Mouse (Mus musculus): ENCODE data around the gene Gm36028.

DNA sequence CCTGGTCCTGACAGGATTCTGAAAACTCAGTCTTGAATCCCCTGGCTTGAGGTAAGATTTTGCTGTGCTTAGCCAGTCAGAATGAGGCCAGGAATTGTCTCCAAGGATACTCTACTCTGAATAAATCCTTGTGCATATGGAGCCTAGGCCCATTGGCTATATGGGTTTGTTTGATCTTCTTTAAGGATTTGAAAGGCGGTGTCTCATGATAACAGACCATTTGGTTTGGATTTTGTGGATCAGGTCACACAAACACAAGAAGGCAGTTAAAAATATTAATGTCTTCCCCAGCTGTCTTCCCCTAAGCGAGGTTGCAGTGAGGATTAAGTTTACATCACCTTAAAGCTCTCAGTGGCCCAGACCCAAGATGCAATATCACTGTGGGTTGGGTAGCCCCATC lies 18.5 kb downstream of the Gm36028 start:
- TF ChIP-seq CTCF (IDR thresholded peaks at IDR 0.05; ENCODE audit: insufficient read depth, low read depth, low read length) (no peak), POLR2A (IDR thresholded peaks at IDR 0.05; ENCODE audit: insufficient read depth, low read depth, low read length) (no peak)
